Mouse (Mus musculus) cortical plate, adult 2 months (tissue): ENCODE results near the gene Gm49395. TPM values are rescaled to one million over a fixed set of nuclear protein-coding genes. Genes with fewer than 3 reads are reported as not detected.

Source experiments
- H3K27ac ChIP-seq: fragments of 200-500 bp; 2 replicates; pipeline ENCODE4 v1.5.1; 2012; ENCODE audit warnings: low read length, control low read depth, inconsistent platforms; ENCODE audit not compliant: insufficient read depth
- H3K4me1 ChIP-seq: fragments of 200-500 bp; 2 replicates; pipeline ENCODE4 v1.6.1; 2011; ENCODE audit warnings: low read length; ENCODE audit not compliant: control insufficient read depth, insufficient read depth
- H3K4me3 ChIP-seq: fragments of 200-500 bp; 2 replicates; pipeline ENCODE4 v1.5.1; 2011; ENCODE audit warnings: mild to moderate bottlenecking, low read length, control low read depth; ENCODE audit not compliant: insufficient read depth
- CTCF ChIP-seq: fragments of 200-500 bp; IDR thresholded peaks from 2 replicates; pipeline ENCODE4 v1.5.1; 2011; ENCODE audit warnings: mild to moderate bottlenecking, control low read depth, low read length; ENCODE audit not compliant: insufficient read depth; ENCODE audit errors: extremely low read depth
- POLR2A ChIP-seq: fragments of 200-500 bp; IDR thresholded peaks from 2 replicates; pipeline ENCODE4 v1.6.1; 2011; ENCODE audit warnings: mild to moderate bottlenecking, low read length, control low read depth; ENCODE audit not compliant: insufficient read depth; ENCODE audit errors: extremely low read depth
- polyA plus RNA-seq: library from polyadenylated mRNA; depleted of rRNA; stranded (reverse); fragments of >200 nt; gene quantifications from 2 replicates; pipeline ENCODE4 v1.2.3, GENCODE M21; 2012; rRNA removed

Gm49395 gene
- polyA plus RNA-seq, 1 experiment, result 0.54 TPM

GRCm38 (mm10) chr13:115003444-115004053 lies 98.2 kb downstream of the Gm49395 start:
- Histone ChIP-seq H3K27ac (no peak overlapping the region), H3K4me1 (no peaks in the 10 kb centered on the region), H3K4me3 (no peak overlapping the region)
- no peak for TF ChIP-seq POLR2A
- 0 out of 2 replicates have a peak, but pooled peaks have one; percentile 14 for TF ChIP-seq CTCF

- TF ChIP-seq CTCF, result no peak
- no peak for TF ChIP-seq POLR2A
- Histone ChIP-seq H3K27ac (no peak overlapping the region), H3K4me3 (no peak overlapping the region), H3K4me1 (no peaks in the 10 kb centered on the region)
These were observed 98.9 kb downstream of the Gm49395 start for GRCm38 (mm10) chr13:115002837-115003236.

GRCm38 (mm10) chr13:115002155-115002554 lies 99.6 kb downstream of the Gm49395 start:
- TF ChIP-seq POLR2A, result no peak
- no peak for TF ChIP-seq CTCF
- no peaks in the 10 kb centered on the region for H3K4me1 ChIP-seq
- H3K27ac ChIP-seq, result no peak overlapping the region
- no peak overlapping the region for H3K4me3 ChIP-seq

GRCm38 (mm10) chr13:114999582-114999981 lies 102.1 kb downstream of the Gm49395 start:
- Histone ChIP-seq H3K4me1 (no peaks in the 10 kb centered on the region), H3K4me3 (no peak overlapping the region), H3K27ac (no peak overlapping the region)
- no peak for TF ChIP-seq CTCF
- TF ChIP-seq POLR2A, result no peak

GRCm38 (mm10) chr13:114998100-114998499 lies 103.6 kb downstream of the Gm49395 start:
- Histone ChIP-seq H3K4me3 (no peak overlapping the region), H3K4me1 (no peaks in the 10 kb centered on the region), H3K27ac (no peak overlapping the region)
- no peak for TF ChIP-seq CTCF
- no peak for TF ChIP-seq POLR2A

- TF ChIP-seq POLR2A (no peak), CTCF (no peak)
- Histone ChIP-seq H3K4me1 (no peaks in the 10 kb centered on the region; the same call in 1 of the 2 replicates), H3K4me3 (no peak overlapping the region), H3K27ac (no peak overlapping the region)
These were observed 109.3 kb downstream of the Gm49395 start for GRCm38 (mm10) chr13:114992260-114993014.

GRCm38 (mm10) chr13:114987668-114988067 lies 114.1 kb downstream of the Gm49395 start:
- Histone ChIP-seq H3K4me1 (no peaks in the 10 kb centered on the region; the same call in 1 of the 2 replicates), H3K27ac (no peak overlapping the region; the same call in 1 of the 2 replicates), H3K4me3 (no peak overlapping the region)
- TF ChIP-seq CTCF (no peak), POLR2A (no peak)

GRCm38 (mm10) chr13:114987161-114987560 lies 114.6 kb downstream of the Gm49395 start:
- H3K27ac ChIP-seq, result no peak overlapping the region
- H3K4me3 ChIP-seq, result no peak overlapping the region

More at GRCm38 (mm10) chr13:114987161-114987560, 114.6 kb downstream of the Gm49395 start:
- no peaks in the 10 kb centered on the region for H3K4me1 ChIP-seq
- TF ChIP-seq CTCF (no peak), POLR2A (no peak)

Other genes with a start within 250 kb of the Gm49395 start
- gene Itga2, start 169.8 kb downstream of the Gm49395 start, polyA plus RNA-seq, result 0.02 and 0.04 TPM in 2 replicates
- gene Pelo, start 11.7 kb downstream of the Gm49395 start, polyA plus RNA-seq, result 19.4 and 22.7 TPM in 2 replicates
- 3.2 and 3.3 TPM in 2 replicates for gene Itga1, start within 50 bp of the Gm49395 start, polyA plus RNA-seq